Mouse (Mus musculus) kidney, postnatal 0 days (tissue): ENCODE measurements around the gene Atg7. TPM values are rescaled to one million over a fixed set of nuclear protein-coding genes. Genes with fewer than 3 reads are reported as not detected.

ENCODE experiments used
- ATAC-seq: fragments of 200-750 bp; cut with Nextera tagmentation; replicated peaks from 2 replicates; pipeline ENCODE4 v1.8.0; 2017; ENCODE audit warnings: low read depth, moderate number of reproducible peaks, moderate TSS enrichment, moderate library complexity; ENCODE audit not compliant: low FRiP score
- DNase-seq: peaks from one replicate; pipeline ENCODE4 v3.0.0-alpha.2; 2016; ENCODE audit warnings: low spot score
- H3K27ac ChIP-seq: fragments of 300-500 bp; sonication (generic); 2 replicates; pipeline ENCODE4 v1.5.1; 2014; ENCODE audit warnings: mild to moderate bottlenecking
- H3K27me3 ChIP-seq: fragments of 300-500 bp; sonication (generic); 2 replicates; pipeline ENCODE4 v1.6.1; 2014; ENCODE audit warnings: low read length, mixed read lengths; ENCODE audit not compliant: insufficient read depth
- H3K36me3 ChIP-seq: fragments of 300-500 bp; sonication (generic); 2 replicates; pipeline ENCODE4 v1.6.1; 2014; ENCODE audit warnings: low read length, mixed read lengths; ENCODE audit not compliant: insufficient read depth
- H3K4me1 ChIP-seq: fragments of 300-500 bp; sonication (generic); replicated peaks from 2 replicates; pipeline ENCODE4 v1.6.1; 2014; ENCODE audit warnings: antibody characterized with exemption, low read length, mixed read lengths; ENCODE audit not compliant: insufficient read depth
- H3K4me2 ChIP-seq: fragments of 300-500 bp; sonication (generic); 2 replicates; pipeline ENCODE4 v1.6.1; 2014; ENCODE audit warnings: mild to moderate bottlenecking, low read length, moderate library complexity, mixed read lengths
- H3K4me3 ChIP-seq: fragments of 300-500 bp; sonication (generic); replicated peaks from 2 replicates; pipeline ENCODE4 v1.5.1; 2014; ENCODE audit warnings: low read depth, low read length
- H3K9ac ChIP-seq: fragments of 300-500 bp; sonication (generic); 2 replicates; pipeline ENCODE4 v1.6.1; 2014; ENCODE audit warnings: low read depth, low read length
- H3K9me3 ChIP-seq: fragments of 300-500 bp; sonication (generic); replicated peaks from 2 replicates; pipeline ENCODE4 v1.6.1; 2016; ENCODE audit warnings: low read length, inconsistent platforms, mixed read lengths
- CTCF ChIP-seq: IDR thresholded peaks from 2 replicates; pipeline ENCODE4 v1.5.1; 2016; ENCODE audit warnings: antibody characterized with exemption, low read depth, mild to moderate bottlenecking, moderate library complexity
- WGBS: fragments of 180-500 bp; shearing (Covaris S2); extraction: QIAGEN DNeasy Blood & Tissue Kit; methylation state at CpG from one replicate; pipeline ENCODE4 v1.1.7; 2014; 5-methylcytosine and 5-hydroxymethylcytosine counted together
- polyA plus RNA-seq: library from polyadenylated mRNA; unstranded; fragments of >200 nt; fragmentation: Nextera tagmentation; extraction: Ambion mirVana; gene quantifications from 2 replicates; pipeline ENCODE4 v1.2.1, GENCODE M21; 2015

The Atg7 gene
- polyA plus RNA-seq, 1 experiment from 2014 or later = 19.7 TPM

DNA sequence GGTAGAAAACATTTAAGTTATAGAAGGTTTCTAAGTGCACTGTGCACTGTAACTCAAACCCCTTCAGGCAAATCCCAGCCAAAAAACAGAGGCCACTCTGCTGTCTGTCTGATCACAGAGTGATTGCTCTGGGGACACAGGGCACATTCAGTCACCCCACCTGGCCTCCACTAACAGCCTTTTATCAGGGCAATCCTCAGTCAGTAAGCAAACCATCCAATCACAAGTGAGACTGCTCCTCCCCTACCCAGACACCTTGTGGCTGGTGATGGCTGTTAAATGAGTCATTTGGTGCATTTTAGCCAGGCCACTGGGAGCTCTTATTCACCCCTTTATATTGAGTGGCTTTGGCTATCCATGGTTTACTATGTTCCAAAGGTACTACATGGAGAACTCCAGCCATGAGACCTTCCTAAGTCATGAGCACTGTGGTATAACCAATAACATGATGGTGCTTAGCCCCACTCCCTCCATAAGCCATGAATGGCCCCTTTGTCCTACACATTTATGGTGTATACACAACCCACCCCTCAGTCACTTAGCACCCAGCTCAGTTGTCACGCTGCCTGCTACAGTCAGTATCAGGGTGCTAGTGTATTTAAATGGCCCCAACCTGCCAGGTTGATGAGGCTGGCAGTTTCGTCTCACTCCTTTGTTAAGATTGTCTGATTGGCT lies 157.5 kb downstream of the Atg7 start:
- no peak overlapping the region for H3K27ac ChIP-seq
- no peak overlapping the region for H3K9ac ChIP-seq
- no peak for TF ChIP-seq CTCF
- no peaks in the 10 kb centered on the region for H3K36me3 ChIP-seq
- H3K27me3 ChIP-seq = no peaks in the 10 kb centered on the region
- 65% methylated on average over 2 of the region's 2 CpGs for WGBS
- DNase-seq (no peak), ATAC-seq (no peak)
- H3K4me3 ChIP-seq = no peak overlapping the region
- no peak overlapping the region for H3K4me2 ChIP-seq
- H3K9me3 ChIP-seq = no peaks in the 10 kb centered on the region
- no peaks in the 10 kb centered on the region for H3K4me1 ChIP-seq

DNA sequence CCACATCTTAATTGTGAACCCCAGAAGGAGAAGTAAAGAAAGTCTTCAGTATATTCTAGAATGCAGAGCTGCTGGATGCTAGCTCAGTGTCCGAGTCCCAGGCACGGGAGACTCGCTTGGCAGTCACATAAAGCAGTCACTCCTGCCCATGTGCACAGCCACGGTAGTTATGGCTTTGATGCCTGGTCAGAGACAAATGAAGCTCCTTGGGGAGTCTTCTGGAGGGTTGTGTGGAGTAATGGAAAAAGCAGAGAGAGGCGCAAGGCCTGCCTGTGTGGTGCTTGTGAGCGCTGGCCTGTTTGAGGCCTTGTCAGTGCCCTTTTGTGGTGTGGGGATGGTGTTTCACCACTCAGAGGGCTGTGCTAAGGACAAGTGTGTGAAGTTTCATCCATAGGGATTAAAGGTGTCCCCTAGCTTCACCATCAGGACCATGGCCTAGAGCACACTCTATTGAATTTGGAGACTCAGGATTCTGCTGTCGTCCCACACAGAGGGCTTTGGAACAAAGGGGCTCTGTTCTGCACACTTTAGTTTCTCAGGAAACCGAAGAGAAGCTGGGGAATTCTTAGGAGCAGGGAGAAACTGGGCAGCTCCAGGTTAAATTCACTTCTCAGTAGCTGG lies 161.1 kb downstream of the Atg7 start:
- no peaks in the 10 kb centered on the region; the same call in 1 of the 2 replicates for H3K4me1 ChIP-seq
- DNase-seq = no peak
- no peaks in the 10 kb centered on the region for H3K27me3 ChIP-seq
- no peaks in the 10 kb centered on the region for H3K9me3 ChIP-seq
- TF ChIP-seq CTCF = no peak
- no peak overlapping the region for H3K4me3 ChIP-seq
- H3K4me2 ChIP-seq = no peak overlapping the region
- 64% methylated on average over 8 of the region's 8 CpGs for WGBS
- ATAC-seq = no peak
- no peak overlapping the region for H3K9ac ChIP-seq
- no peak overlapping the region for H3K27ac ChIP-seq
- H3K36me3 ChIP-seq = no peaks in the 10 kb centered on the region

DNA sequence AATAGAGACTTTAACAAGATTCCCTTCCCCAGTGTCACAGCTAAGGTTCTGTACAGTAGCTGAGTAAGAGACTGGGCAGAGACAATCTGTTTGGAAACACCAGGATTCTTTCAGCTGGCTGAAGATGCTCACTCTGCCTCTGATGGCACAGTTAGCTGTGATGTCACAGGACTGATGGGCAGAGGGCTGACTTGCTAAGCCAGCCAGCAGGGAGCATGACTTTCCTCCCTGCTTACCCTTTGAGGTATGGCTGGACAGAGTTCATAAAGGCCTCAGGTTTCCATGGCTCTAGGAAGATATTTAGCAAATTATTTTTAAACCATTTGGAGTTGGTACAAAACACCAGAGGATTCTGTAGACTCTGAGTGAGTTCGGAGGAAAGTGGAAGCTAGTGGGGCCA lies 162.0 kb downstream of the Atg7 start:
- Histone ChIP-seq H3K27me3 (no peaks in the 10 kb centered on the region), H3K27ac (no peak overlapping the region), H3K4me1 (no peaks in the 10 kb centered on the region; the same call in 1 of the 2 replicates), H3K4me2 (no peak overlapping the region), H3K9ac (no peak overlapping the region), H3K9me3 (no peaks in the 10 kb centered on the region), H3K36me3 (no peaks in the 10 kb centered on the region), H3K4me3 (no peak overlapping the region)
- TF ChIP-seq CTCF = no peak
- 84% methylated on average over 1 of the region's 1 CpGs for WGBS
- ATAC-seq (no peak), DNase-seq (no peak)

DNA sequence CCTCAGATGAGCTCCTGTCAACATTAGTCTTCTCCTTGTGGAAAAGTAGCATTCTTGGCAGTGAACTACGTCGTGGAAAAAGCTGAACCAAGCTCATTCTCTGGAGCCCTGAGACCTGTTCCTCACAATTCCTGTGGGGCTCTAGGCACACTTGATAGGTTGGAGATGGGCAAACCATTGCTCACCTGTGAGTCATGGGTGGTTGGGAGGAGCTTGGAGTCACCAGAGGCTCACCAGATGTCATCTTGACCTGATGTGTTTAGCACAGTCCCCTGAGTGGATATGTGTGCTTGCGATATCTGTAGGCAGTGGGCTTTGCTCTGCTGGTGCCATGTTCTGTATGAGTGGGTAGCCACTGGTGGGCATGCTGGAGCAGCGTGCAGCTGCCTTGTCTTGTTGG lies 163.0 kb downstream of the Atg7 start:
- ATAC-seq = no peak
- WGBS = 94% methylated on average over 4 of the region's 4 CpGs

DNA sequence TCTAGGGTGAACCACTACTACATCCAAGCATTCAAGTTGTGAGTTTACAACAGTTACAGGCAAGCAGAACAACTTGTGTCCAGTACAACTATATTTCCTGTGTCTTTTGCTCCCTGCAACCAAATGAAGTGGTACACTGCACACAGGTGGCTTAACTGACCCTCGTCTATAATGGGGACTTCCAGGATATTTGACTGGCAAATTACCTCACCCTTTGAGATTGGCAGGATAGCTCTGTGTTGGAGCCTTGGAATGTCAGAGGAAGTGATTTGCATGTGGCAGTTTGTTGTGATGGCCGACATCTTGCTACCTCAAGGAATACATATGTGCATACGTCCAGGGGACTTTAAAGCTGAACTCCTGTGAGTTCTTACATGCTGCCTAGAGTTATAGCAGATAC lies 164.6 kb downstream of the Atg7 start:
- Histone ChIP-seq H3K9ac (no peak overlapping the region), H3K27ac (no peak overlapping the region), H3K4me3 (no peak overlapping the region), H3K27me3 (no peaks in the 10 kb centered on the region), H3K4me1 (no peaks in the 10 kb centered on the region; the same call in 1 of the 2 replicates), H3K36me3 (no peaks in the 10 kb centered on the region), H3K9me3 (no peaks in the 10 kb centered on the region), H3K4me2 (no peak overlapping the region)
- DNase-seq (no peak), ATAC-seq (no peak)
- 73% methylated on average over 3 of the region's 3 CpGs for WGBS
- no peak for TF ChIP-seq CTCF

More for the DNA sequence above, 163.0 kb downstream of the Atg7 start:
- no peak overlapping the region for H3K9ac ChIP-seq
- H3K9me3 ChIP-seq = no peaks in the 10 kb centered on the region
- H3K4me1 ChIP-seq = no peaks in the 10 kb centered on the region; the same call in 1 of the 2 replicates
- no peak for DNase-seq
- no peak overlapping the region for H3K4me3 ChIP-seq
- H3K4me2 ChIP-seq = no peak overlapping the region
- no peaks in the 10 kb centered on the region for H3K36me3 ChIP-seq
- H3K27me3 ChIP-seq = no peaks in the 10 kb centered on the region
- no peak overlapping the region for H3K27ac ChIP-seq
- no peak for TF ChIP-seq CTCF

DNA sequence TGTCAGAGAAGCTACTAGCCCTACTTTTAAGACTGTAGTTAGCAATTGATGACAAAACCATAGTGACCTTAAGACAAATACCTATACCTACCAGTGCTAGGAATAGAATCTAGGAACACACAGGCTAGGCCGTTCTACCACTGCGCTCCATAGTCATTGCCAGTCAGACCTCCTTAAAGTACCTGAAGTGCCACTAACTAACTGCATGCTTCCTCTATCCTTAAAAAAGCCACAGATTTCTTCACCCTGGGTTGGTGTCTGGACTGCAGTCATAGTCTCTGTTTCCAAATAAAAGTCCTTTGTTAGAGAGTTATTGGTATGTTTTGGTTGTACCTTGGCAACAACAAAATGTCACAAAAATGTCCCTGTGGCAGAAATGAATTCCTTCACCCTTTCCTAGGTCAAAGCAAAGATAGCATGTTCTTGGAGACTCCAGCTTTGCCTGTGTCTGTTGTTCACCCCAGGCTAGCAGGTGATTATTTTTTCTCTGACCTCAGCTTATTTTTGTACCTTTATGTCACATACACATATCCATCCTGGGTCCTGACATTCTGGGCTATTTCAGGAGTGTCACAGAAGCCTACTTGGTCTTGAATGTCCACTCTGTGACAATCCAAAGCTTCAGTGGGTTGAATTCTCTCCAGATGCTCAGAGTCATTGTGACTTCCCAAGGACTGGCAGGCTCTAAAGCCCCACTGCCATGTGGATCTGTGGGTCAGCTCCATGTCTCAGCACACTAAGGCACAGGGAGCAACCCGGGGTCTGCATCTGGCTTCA lies 165.9 kb downstream of the Atg7 start:
- no peak for DNase-seq
- H3K36me3 ChIP-seq = no peaks in the 10 kb centered on the region
- TF ChIP-seq CTCF = no peak
- H3K9ac ChIP-seq = no peak overlapping the region
- no peaks in the 10 kb centered on the region; the same call in 1 of the 2 replicates for H3K4me1 ChIP-seq
- no peaks in the 10 kb centered on the region for H3K27me3 ChIP-seq
- H3K27ac ChIP-seq = no peak overlapping the region
- no peak overlapping the region for H3K4me2 ChIP-seq
- 85% methylated on average over 3 of the region's 3 CpGs for WGBS
- H3K9me3 ChIP-seq = no peaks in the 10 kb centered on the region
- H3K4me3 ChIP-seq = no peak overlapping the region
- ATAC-seq = no peak
